Mouse (Mus musculus): ENCODE data around the gene Vipas39. TPM values are rescaled to one million over a fixed set of nuclear protein-coding genes. Genes with fewer than 3 reads are reported as not detected.
"Not testable (repeated sequence)": the region's sequence is repeated elsewhere in the genome, so short reads cannot be mapped to it uniquely, and the experiment has no call there.

The Vipas39 gene
- 62.5 and 62.9 TPM in 2 replicates for polyA plus RNA-seq (2014; fragmentation: Nextera tagmentation; extraction: Ambion mirVana)

DNA sequence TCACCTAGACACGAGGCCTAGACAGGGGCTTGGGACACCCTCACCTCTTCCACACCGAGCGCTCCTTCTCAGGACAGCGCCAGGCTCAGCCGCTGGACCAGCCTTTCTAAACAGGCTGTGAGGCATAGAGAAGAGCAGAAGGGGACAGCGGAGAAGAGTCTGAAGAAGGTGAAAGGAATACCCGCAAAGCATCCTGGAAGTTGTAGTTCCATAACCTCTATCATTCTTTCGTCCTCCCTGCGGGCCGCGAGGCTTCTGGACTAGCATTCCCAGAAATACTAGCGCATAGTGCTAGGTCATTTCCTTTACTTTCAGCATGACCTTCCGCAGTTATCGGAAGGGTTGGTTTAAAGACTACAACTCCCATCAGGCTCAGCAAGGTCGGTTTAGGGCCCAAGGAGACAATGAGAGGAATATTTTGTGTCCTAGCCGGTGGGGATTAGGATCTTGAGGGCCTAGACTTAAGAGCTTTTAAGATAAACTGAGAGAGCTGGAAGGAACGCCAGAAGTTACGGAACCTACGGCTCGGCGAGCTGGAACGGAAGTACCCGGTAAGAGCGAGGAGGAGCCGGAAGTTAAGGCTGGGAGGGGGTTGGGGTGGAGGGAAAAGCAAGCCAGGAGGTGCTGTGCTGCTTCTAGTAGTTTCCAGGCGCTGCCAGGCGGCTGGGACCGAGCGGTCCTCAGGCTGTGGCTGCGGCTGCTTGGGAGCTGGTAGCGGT, at the start of gene Vipas39, which contains the start of gene Ahsa1:
Gene Vipas39, minus strand, starts transcription at position 149 of the 719 bp plus-strand sequence.
Gene Ahsa1, plus strand, starts transcription at position 372 of the 719 bp plus-strand sequence.
- Histone ChIP-seq H3K36me3 (ENCODE audit: control insufficient read depth, insufficient read depth, low read length) (peaks cover 17% of the 10 kb centered on the region), H3K27ac (ENCODE audit: low read depth, low read length) (peak within 1 kb of the TSS; percentile 71), H3K4me3 (ENCODE audit: low read depth, low read length) (peak within 1 kb of the TSS; percentile 58), H3K4me2 (ENCODE audit: low read depth) (peak within 1 kb of the TSS; percentile 90), H3K4me1 (ENCODE audit: control insufficient read depth, insufficient read depth, low read length) (peaks cover 9% of the 10 kb centered on the region), H3K9ac (ENCODE audit: low read length) (peak within 1 kb of the TSS; percentile 69), H3K27me3 (ENCODE audit: control insufficient read depth, insufficient read depth, low read length) (no peaks in the 10 kb centered on the region), H3K9me3 (ENCODE audit: control insufficient read depth, low read length) (no peaks in the 10 kb centered on the region)
- peak; percentile 96 for ATAC-seq (ENCODE audit: insufficient read depth, low FRiP score, low TSS enrichment)
- 0% methylated on average over 31 of the region's 31 CpGs for whole genome bisulfite sequencing
- peak; percentile 91 for DNase-seq (ENCODE audit: low spot score)

DNA sequence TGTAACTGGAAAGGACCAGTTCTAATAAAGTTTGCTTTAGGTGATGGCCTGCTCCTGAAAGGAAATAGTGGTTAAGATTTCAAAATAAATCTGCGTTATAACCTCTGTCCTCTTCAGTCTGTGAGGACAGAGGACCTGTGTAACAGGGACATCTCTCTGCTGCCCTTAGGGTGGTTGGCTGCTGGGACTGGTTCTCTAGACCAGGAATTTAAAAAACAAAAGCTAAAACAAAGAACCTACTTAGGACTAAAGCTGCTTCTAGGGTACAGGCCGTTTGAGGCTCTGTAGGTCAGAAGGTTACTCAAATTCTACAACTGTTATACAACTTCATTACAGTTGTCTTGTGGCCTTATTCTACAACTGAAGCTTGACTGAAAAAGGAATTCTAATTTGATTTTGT, 47.0 kb upstream of the Vipas39 start:
- 74% methylated on average over 2 of the region's 2 CpGs for WGBS
- Histone ChIP-seq H3K36me3 (ENCODE audit: control insufficient read depth, insufficient read depth, low read length) (peaks cover 6% of the 10 kb centered on the region), H3K27me3 (ENCODE audit: control insufficient read depth, insufficient read depth, low read length) (no peaks in the 10 kb centered on the region), H3K27ac (ENCODE audit: low read depth, low read length) (no peak overlapping the region), H3K4me2 (ENCODE audit: low read depth) (no peak overlapping the region), H3K4me1 (ENCODE audit: control insufficient read depth, insufficient read depth, low read length) (no peaks in the 10 kb centered on the region), H3K4me3 (ENCODE audit: low read depth, low read length) (no peak overlapping the region), H3K9ac (ENCODE audit: low read length) (no peak overlapping the region), H3K9me3 (ENCODE audit: control insufficient read depth, low read length) (no peaks in the 10 kb centered on the region)
- DNase-seq (ENCODE audit: low spot score) = no peak
- ATAC-seq (ENCODE audit: insufficient read depth, low FRiP score, low TSS enrichment) = no peak

DNA sequence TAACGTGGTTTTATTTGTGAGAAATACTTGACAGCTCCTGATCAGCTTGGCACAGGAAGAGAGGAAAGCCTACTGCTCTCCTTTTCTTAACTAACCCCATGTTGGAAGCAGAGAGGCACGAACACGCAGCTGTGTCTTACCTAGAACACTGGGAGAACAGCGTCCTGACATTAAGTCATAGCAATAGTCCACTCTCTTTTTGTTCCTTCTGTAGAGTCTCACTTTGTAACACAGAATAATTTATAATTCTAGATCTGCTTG, 40.5 kb upstream of the Vipas39 start:
- not testable (repeated sequence) for ATAC-seq (ENCODE audit: insufficient read depth, low FRiP score, low TSS enrichment); H3K27me3 ChIP-seq (ENCODE audit: control insufficient read depth, insufficient read depth, low read length); H3K36me3 ChIP-seq (ENCODE audit: control insufficient read depth, insufficient read depth, low read length); H3K9ac ChIP-seq (ENCODE audit: low read length); H3K4me3 ChIP-seq (ENCODE audit: low read depth, low read length); H3K9me3 ChIP-seq (ENCODE audit: control insufficient read depth, low read length); H3K27ac ChIP-seq (ENCODE audit: low read depth, low read length); H3K4me1 ChIP-seq (ENCODE audit: control insufficient read depth, insufficient read depth, low read length); H3K4me2 ChIP-seq (ENCODE audit: low read depth); DNase-seq (ENCODE audit: low spot score)
- WGBS = 85% methylated on average over 4 of the region's 4 CpGs

- Histone ChIP-seq H3K4me2 (ENCODE audit: low read depth) (no peak overlapping the region), H3K9me3 (ENCODE audit: control insufficient read depth, low read length) (no peaks in the 10 kb centered on the region), H3K27ac (ENCODE audit: low read depth, low read length) (no peak overlapping the region), H3K36me3 (ENCODE audit: control insufficient read depth, insufficient read depth, low read length) (no peaks in the 10 kb centered on the region), H3K9ac (ENCODE audit: low read length) (no peak overlapping the region), H3K4me3 (ENCODE audit: low read depth, low read length) (no peak overlapping the region), H3K27me3 (ENCODE audit: control insufficient read depth, insufficient read depth, low read length) (no peaks in the 10 kb centered on the region), H3K4me1 (ENCODE audit: control insufficient read depth, insufficient read depth, low read length) (no peaks in the 10 kb centered on the region)
- WGBS = 49% methylated on average over 13 of the region's 13 CpGs
- DNase-seq (ENCODE audit: low spot score) (no peak), ATAC-seq (ENCODE audit: insufficient read depth, low FRiP score, low TSS enrichment) (no peak)
Observed at GRCm38 (mm10) chr12:87305767-87306583, 39.9 kb upstream of the Vipas39 start.

GRCm38 (mm10) chr12:87301189-87301588, 35.1 kb upstream of the Vipas39 start:
- Histone ChIP-seq H3K9me3 (ENCODE audit: control insufficient read depth, low read length) (no peaks in the 10 kb centered on the region), H3K27me3 (ENCODE audit: control insufficient read depth, insufficient read depth, low read length) (peaks cover 22% of the 10 kb centered on the region), H3K4me1 (ENCODE audit: control insufficient read depth, insufficient read depth, low read length) (no peaks in the 10 kb centered on the region), H3K36me3 (ENCODE audit: control insufficient read depth, insufficient read depth, low read length) (no peaks in the 10 kb centered on the region), H3K27ac (ENCODE audit: low read depth, low read length) (no peak overlapping the region), H3K9ac (ENCODE audit: low read length) (no peak overlapping the region), H3K4me3 (ENCODE audit: low read depth, low read length) (no peak overlapping the region), H3K4me2 (ENCODE audit: low read depth) (no peak overlapping the region)
- 56% methylated on average over 4 of the region's 4 CpGs for WGBS
- DNase-seq (ENCODE audit: low spot score) (no peak), ATAC-seq (ENCODE audit: insufficient read depth, low FRiP score, low TSS enrichment) (no peak)

DNA sequence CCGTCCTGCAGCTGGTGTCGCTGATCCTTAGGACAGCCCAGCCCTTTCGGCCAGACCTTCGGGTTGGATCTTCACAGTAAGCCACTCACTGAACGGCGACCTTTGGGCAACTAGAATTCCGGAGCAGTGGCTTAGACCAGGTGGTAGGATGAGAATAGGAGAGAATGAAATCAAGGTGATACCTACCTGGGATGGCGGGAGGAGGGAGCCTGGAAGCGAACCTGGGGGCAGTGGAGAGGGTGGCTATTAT, 34.3 kb upstream of the Vipas39 start:
- no peak overlapping the region for H3K27ac ChIP-seq (ENCODE audit: low read depth, low read length)
- H3K4me2 ChIP-seq (ENCODE audit: low read depth) = peak overlapping the region; percentile 97
- WGBS = under 1% methylated on average over 9 of the region's 9 CpGs
- no peaks in the 10 kb centered on the region for H3K9me3 ChIP-seq (ENCODE audit: control insufficient read depth, low read length)
- no peaks in the 10 kb centered on the region for H3K4me1 ChIP-seq (ENCODE audit: control insufficient read depth, insufficient read depth, low read length)
- ATAC-seq (ENCODE audit: insufficient read depth, low FRiP score, low TSS enrichment) (no peak; the same call in 1 of the 2 replicates), DNase-seq (ENCODE audit: low spot score) (no peak)
- peak overlapping the region; percentile 67 for H3K4me3 ChIP-seq (ENCODE audit: low read depth, low read length)
- H3K36me3 ChIP-seq (ENCODE audit: control insufficient read depth, insufficient read depth, low read length) = no peaks in the 10 kb centered on the region
- peak overlapping the region; percentile 70; the same call in 1 of the 2 replicates for H3K9ac ChIP-seq (ENCODE audit: low read length)
- H3K27me3 ChIP-seq (ENCODE audit: control insufficient read depth, insufficient read depth, low read length) = peaks cover 22% of the 10 kb centered on the region

DNA sequence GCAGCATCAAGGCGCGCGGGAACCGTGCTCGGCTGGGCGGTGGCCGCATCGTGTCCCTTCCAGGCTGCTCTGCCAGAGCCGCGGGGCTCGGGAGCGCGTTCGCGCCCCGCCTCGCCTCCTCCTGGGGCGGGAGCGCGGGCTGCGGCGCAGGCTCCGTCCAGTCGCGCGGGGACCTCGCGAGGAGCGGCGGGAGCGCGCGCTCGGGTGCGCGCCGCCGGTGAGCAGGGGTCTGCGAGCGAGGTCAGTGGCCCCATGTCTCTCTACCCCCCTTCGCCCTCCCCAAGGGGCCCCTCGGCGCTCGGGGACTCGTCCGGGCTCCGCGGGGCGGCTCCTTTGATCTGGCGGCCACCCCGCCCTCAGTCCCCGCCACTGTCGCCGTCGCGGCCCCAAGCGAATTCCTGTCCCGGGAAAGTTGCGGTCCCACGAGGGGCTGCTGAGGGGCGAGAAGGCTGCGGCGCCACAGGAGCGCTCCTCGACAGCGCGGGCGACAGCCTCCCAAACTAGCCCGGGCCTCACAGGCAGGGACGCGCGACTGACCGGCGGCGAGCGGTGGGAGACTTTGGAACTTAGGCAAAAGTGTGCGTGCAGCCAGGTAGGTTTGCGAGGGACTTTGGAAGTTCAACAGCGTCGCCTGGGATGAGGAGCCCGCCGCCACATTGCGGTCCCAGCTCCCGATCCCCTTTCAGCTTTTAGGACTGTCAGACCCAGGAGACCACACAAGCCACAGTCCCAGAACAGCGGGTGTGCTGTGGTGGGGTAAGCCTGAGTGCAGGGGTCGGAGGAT, 33.8 kb upstream of the Vipas39 start, which contains the start of gene Ism2:
Gene Ism2, minus strand, starts transcription at position 49 of the 784 bp plus-strand sequence.
- no peak within 1 kb of the TSS for H3K27ac ChIP-seq (ENCODE audit: low read depth, low read length)
- peaks cover 22% of the 10 kb centered on the region for H3K27me3 ChIP-seq (ENCODE audit: control insufficient read depth, insufficient read depth, low read length)
- peak within 1 kb of the TSS; percentile 70 for H3K9ac ChIP-seq (ENCODE audit: low read length)
- H3K4me1 ChIP-seq (ENCODE audit: control insufficient read depth, insufficient read depth, low read length) = no peaks in the 10 kb centered on the region
- under 1% methylated on average over 84 of the region's 86 CpGs for WGBS
- peak within 1 kb of the TSS; percentile 67 for H3K4me3 ChIP-seq (ENCODE audit: low read depth, low read length)
- peak within 1 kb of the TSS; percentile 97 for H3K4me2 ChIP-seq (ENCODE audit: low read depth)
- ATAC-seq (ENCODE audit: insufficient read depth, low FRiP score, low TSS enrichment) (peak; percentile 79), DNase-seq (ENCODE audit: low spot score) (peak; percentile 70)
- H3K9me3 ChIP-seq (ENCODE audit: control insufficient read depth, low read length) = no peaks in the 10 kb centered on the region
- no peaks in the 10 kb centered on the region for H3K36me3 ChIP-seq (ENCODE audit: control insufficient read depth, insufficient read depth, low read length)

GRCm38 (mm10) chr12:87299037-87299656, 33.1 kb upstream of the Vipas39 start:
- WGBS = 7% methylated on average over 29 of the region's 29 CpGs
- H3K36me3 ChIP-seq (ENCODE audit: control insufficient read depth, insufficient read depth, low read length) = no peaks in the 10 kb centered on the region
- no peaks in the 10 kb centered on the region for H3K9me3 ChIP-seq (ENCODE audit: control insufficient read depth, low read length)
- no peak for DNase-seq (ENCODE audit: low spot score)
- no peaks in the 10 kb centered on the region for H3K4me1 ChIP-seq (ENCODE audit: control insufficient read depth, insufficient read depth, low read length)
- H3K4me3 ChIP-seq (ENCODE audit: low read depth, low read length) = peak overlapping the region; percentile 67
- H3K4me2 ChIP-seq (ENCODE audit: low read depth) = peak overlapping the region; percentile 97
- no peak for ATAC-seq (ENCODE audit: insufficient read depth, low FRiP score, low TSS enrichment)
- H3K27me3 ChIP-seq (ENCODE audit: control insufficient read depth, insufficient read depth, low read length) = peaks cover 22% of the 10 kb centered on the region
- peak overlapping the region; percentile 70 for H3K9ac ChIP-seq (ENCODE audit: low read length)
- no peak overlapping the region for H3K27ac ChIP-seq (ENCODE audit: low read depth, low read length)

Data from neural tube, embryonic 11.5 days (tissue).